Mouse (Mus musculus): ENCODE data around the gene Pde2a. TPM values are rescaled to one million over a fixed set of nuclear protein-coding genes. Genes with fewer than 3 reads are reported as not detected.

Pde2a gene
- polyA plus RNA-seq, 2 experiments: 10.5 to 12.7 TPM

DNA sequence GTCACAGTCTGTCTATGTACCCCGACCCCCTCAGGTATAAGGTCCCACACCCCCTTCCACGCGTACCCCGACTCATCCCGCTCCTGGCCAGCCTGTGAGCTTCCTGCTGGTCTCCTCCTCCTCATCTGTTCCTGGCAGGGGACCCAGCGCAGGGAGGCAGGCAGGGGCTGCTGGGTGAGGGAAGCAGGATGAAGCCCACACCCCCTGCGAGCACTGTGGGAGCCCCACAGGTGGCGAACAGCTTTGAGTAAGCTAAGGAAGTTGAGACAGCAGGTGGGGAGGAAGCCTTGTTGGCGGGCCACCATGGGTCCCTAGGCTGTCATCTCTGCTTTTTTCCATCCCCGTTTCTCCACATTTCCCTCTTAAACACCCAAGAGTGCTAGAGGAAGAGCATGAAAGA, 77.8 kb downstream of the Pde2a start:
- H3K4me3 ChIP-seq (replicated peaks; ENCODE audit: low read length): no peak overlapping the region
- no peak for TF ChIP-seq POLR2A (IDR thresholded peaks at IDR 0.05; ENCODE audit: borderline replicate concordance, extremely low read depth, insufficient read depth, insufficient read length)
- 47% methylated on average over 9 of the region's 10 CpGs for WGBS
- H3K9ac ChIP-seq (ENCODE audit: low read depth, low read length, severe bottlenecking): no peak overlapping the region
- H3K27me3 ChIP-seq (ENCODE audit: control insufficient read depth, insufficient read depth, low read length): peaks cover 9% of the 10 kb centered on the region
- ATAC-seq (ENCODE audit: low FRiP score, low read depth): no peak
- DNase-seq (ENCODE audit: low spot score): no peak
- no peak overlapping the region for H3K27ac ChIP-seq (replicated peaks; ENCODE audit: low read depth, low read length)
- no peak overlapping the region for H3K4me2 ChIP-seq (replicated peaks; ENCODE audit: low read depth, low read length, severe bottlenecking)
- H3K4me1 ChIP-seq (ENCODE audit: control insufficient read depth, insufficient read depth, low read length): no peaks in the 10 kb centered on the region; the same call in 1 of the 2 replicates
- no peaks in the 10 kb centered on the region for H3K9me3 ChIP-seq (ENCODE audit: control insufficient read depth, low read length)
- H3K36me3 ChIP-seq (ENCODE audit: control insufficient read depth, insufficient read depth, low read length): no peaks in the 10 kb centered on the region

DNA sequence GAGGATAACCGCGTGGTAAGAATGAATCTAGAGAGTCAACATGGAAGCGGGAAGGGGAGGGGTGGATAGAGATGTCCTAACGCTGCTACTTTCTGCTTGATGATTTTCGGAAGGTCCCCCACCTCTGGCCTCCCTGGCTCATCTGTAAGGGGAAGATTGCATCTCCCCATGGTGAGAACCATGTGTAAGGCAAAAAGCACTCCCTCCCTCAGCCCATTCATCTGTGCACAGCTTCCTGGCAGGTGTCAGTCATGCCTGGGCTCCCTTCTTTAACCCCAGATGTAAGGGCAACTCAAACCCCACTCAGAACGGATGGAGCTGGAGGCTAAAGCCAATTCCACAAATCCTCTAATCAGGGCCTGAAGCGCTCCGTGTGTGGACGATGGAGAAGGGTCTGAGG, 78.2 kb downstream of the Pde2a start:
- no peak for ATAC-seq (ENCODE audit: low FRiP score, low read depth)
- Histone ChIP-seq H3K9me3 (ENCODE audit: control insufficient read depth, low read length) (no peaks in the 10 kb centered on the region), H3K4me2 (replicated peaks; ENCODE audit: low read depth, low read length, severe bottlenecking) (no peak overlapping the region), H3K36me3 (ENCODE audit: control insufficient read depth, insufficient read depth, low read length) (no peaks in the 10 kb centered on the region), H3K4me3 (replicated peaks; ENCODE audit: low read length) (no peak overlapping the region), H3K27ac (replicated peaks; ENCODE audit: low read depth, low read length) (no peak overlapping the region), H3K27me3 (ENCODE audit: control insufficient read depth, insufficient read depth, low read length) (peaks cover 13% of the 10 kb centered on the region), H3K9ac (ENCODE audit: low read depth, low read length, severe bottlenecking) (no peak overlapping the region), H3K4me1 (ENCODE audit: control insufficient read depth, insufficient read depth, low read length) (no peaks in the 10 kb centered on the region; the same call in 1 of the 2 replicates)
- no peak for DNase-seq (ENCODE audit: low spot score)
- TF ChIP-seq POLR2A (IDR thresholded peaks at IDR 0.05; ENCODE audit: borderline replicate concordance, extremely low read depth, insufficient read depth, insufficient read length): no peak
- 80% methylated on average over 9 of the region's 9 CpGs for WGBS

DNA sequence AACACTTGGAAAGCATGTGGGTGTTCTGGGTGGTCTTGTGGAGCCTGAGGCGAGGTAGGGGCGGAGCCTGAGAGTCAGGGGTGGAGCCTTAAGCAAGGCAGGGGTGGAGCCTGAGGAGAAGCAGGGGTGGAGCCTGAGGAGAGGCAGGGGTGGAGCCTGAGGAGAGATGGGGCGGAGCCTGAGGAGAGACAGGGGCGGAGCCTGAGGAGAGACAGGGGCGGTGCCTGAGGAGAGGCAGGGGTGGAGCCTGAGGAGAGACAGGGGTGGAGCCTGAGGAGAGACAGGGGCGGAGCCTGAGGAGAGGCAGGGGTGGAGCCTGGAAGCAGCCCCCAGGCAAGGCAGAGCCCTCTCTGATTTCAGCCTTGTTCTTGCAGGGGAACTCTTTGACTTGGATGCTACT, 79.7 kb downstream of the Pde2a start:
- Histone ChIP-seq H3K4me2 (replicated peaks; ENCODE audit: low read depth, low read length, severe bottlenecking) (no peak overlapping the region), H3K27ac (replicated peaks; ENCODE audit: low read depth, low read length) (no peak overlapping the region), H3K27me3 (ENCODE audit: control insufficient read depth, insufficient read depth, low read length) (peaks cover 20% of the 10 kb centered on the region), H3K4me3 (replicated peaks; ENCODE audit: low read length) (no peak overlapping the region), H3K9me3 (ENCODE audit: control insufficient read depth, low read length) (no peaks in the 10 kb centered on the region), H3K36me3 (ENCODE audit: control insufficient read depth, insufficient read depth, low read length) (no peaks in the 10 kb centered on the region), H3K9ac (ENCODE audit: low read depth, low read length, severe bottlenecking) (no peak overlapping the region), H3K4me1 (ENCODE audit: control insufficient read depth, insufficient read depth, low read length) (no peaks in the 10 kb centered on the region; the same call in 1 of the 2 replicates)
- 77% methylated on average over 6 of the region's 6 CpGs for WGBS
- no peak for ATAC-seq (ENCODE audit: low FRiP score, low read depth)
- no peak for DNase-seq (ENCODE audit: low spot score)
- no peak for TF ChIP-seq POLR2A (IDR thresholded peaks at IDR 0.05; ENCODE audit: borderline replicate concordance, extremely low read depth, insufficient read depth, insufficient read length)

DNA sequence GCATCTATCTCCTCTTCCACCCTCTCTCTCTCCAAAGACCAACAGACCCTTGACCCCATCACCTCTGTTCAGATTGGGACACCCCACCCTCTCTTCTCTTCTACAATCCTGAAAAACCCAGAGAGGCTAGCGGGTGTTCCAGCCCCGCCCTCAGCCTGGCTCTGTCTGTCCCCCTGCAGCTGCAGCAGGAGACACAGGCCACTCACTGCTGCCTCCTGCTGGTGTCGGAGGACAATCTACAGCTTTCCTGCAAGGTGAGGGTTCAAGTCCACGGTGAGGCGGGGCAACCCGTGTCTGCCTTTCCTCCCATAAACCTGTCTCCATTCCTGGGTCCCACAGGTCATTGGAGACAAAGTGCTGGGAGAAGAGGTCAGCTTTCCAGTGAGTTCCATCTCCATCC, 80.2 kb downstream of the Pde2a start:
- DNase-seq (ENCODE audit: low spot score): no peak
- H3K9ac ChIP-seq (ENCODE audit: low read depth, low read length, severe bottlenecking): no peak overlapping the region
- no peaks in the 10 kb centered on the region for H3K36me3 ChIP-seq (ENCODE audit: control insufficient read depth, insufficient read depth, low read length)
- H3K27ac ChIP-seq (replicated peaks; ENCODE audit: low read depth, low read length): no peak overlapping the region
- no peak overlapping the region for H3K4me3 ChIP-seq (replicated peaks; ENCODE audit: low read length)
- no peaks in the 10 kb centered on the region; the same call in 1 of the 2 replicates for H3K4me1 ChIP-seq (ENCODE audit: control insufficient read depth, insufficient read depth, low read length)
- H3K27me3 ChIP-seq (ENCODE audit: control insufficient read depth, insufficient read depth, low read length): peaks cover 20% of the 10 kb centered on the region
- no peaks in the 10 kb centered on the region for H3K9me3 ChIP-seq (ENCODE audit: control insufficient read depth, low read length)
- 56% methylated on average over 6 of the region's 6 CpGs for WGBS
- TF ChIP-seq POLR2A (IDR thresholded peaks at IDR 0.05; ENCODE audit: borderline replicate concordance, extremely low read depth, insufficient read depth, insufficient read length): no peak
- ATAC-seq (ENCODE audit: low FRiP score, low read depth): no peak
- no peak overlapping the region for H3K4me2 ChIP-seq (replicated peaks; ENCODE audit: low read depth, low read length, severe bottlenecking)

DNA sequence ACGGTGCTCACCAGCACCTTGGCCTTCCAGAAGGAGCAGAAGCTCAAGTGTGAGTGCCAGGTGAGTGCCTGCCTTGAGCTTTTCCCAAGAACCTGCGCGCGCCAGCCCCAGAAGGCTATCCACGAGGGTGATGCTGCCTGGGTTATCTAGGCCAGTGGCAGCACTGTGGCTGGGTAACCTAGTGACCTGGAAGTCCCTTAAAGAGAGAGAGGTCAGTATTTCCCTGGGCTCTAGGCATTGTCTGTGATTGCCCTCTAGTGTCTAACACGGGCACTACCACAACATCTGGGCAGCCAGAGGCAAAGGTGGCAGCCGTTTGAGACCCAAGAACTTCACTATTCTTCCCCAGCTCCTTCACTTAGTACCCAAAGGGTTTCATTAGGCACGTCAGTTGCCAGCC, 81.9 kb downstream of the Pde2a start:
- no peak for ATAC-seq (ENCODE audit: low FRiP score, low read depth)
- Histone ChIP-seq H3K27ac (replicated peaks; ENCODE audit: low read depth, low read length) (no peak overlapping the region), H3K4me1 (ENCODE audit: control insufficient read depth, insufficient read depth, low read length) (no peaks in the 10 kb centered on the region; the same call in 1 of the 2 replicates), H3K4me3 (replicated peaks; ENCODE audit: low read length) (no peak overlapping the region), H3K9me3 (ENCODE audit: control insufficient read depth, low read length) (no peaks in the 10 kb centered on the region), H3K27me3 (ENCODE audit: control insufficient read depth, insufficient read depth, low read length) (peaks cover 20% of the 10 kb centered on the region), H3K9ac (ENCODE audit: low read depth, low read length, severe bottlenecking) (no peak overlapping the region), H3K36me3 (ENCODE audit: control insufficient read depth, insufficient read depth, low read length) (no peaks in the 10 kb centered on the region), H3K4me2 (replicated peaks; ENCODE audit: low read depth, low read length, severe bottlenecking) (no peak overlapping the region)
- peak; percentile 55 for DNase-seq (ENCODE audit: low spot score)
- no peak for TF ChIP-seq POLR2A (IDR thresholded peaks at IDR 0.05; ENCODE audit: borderline replicate concordance, extremely low read depth, insufficient read depth, insufficient read length)
- WGBS: 18% methylated on average over 8 of the region's 8 CpGs

DNA sequence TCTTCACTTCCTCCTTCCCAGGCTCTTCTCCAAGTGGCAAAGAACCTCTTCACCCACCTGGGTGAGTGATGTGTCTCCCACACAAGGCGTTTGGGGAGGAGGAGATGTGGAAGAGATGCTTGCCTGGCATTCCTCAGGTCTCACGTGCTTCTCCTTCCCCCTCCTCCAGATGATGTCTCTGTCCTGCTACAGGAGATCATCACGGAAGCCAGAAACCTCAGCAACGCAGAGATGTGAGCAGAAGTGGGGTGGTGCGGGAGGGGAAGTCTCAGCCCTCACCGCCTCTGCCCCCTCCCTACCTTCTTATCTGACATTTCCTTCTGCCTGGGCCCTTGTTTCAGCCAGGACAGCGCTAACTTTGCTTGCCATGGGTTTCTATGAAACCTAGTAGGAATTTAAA, 82.3 kb downstream of the Pde2a start:
- Histone ChIP-seq H3K27me3 (ENCODE audit: control insufficient read depth, insufficient read depth, low read length) (peaks cover 20% of the 10 kb centered on the region), H3K4me3 (replicated peaks; ENCODE audit: low read length) (no peak overlapping the region), H3K9me3 (ENCODE audit: control insufficient read depth, low read length) (no peaks in the 10 kb centered on the region), H3K27ac (replicated peaks; ENCODE audit: low read depth, low read length) (no peak overlapping the region), H3K4me2 (replicated peaks; ENCODE audit: low read depth, low read length, severe bottlenecking) (no peak overlapping the region), H3K36me3 (ENCODE audit: control insufficient read depth, insufficient read depth, low read length) (no peaks in the 10 kb centered on the region), H3K9ac (ENCODE audit: low read depth, low read length, severe bottlenecking) (no peak overlapping the region), H3K4me1 (ENCODE audit: control insufficient read depth, insufficient read depth, low read length) (no peaks in the 10 kb centered on the region; the same call in 1 of the 2 replicates)
- no peak for TF ChIP-seq POLR2A (IDR thresholded peaks at IDR 0.05; ENCODE audit: borderline replicate concordance, extremely low read depth, insufficient read depth, insufficient read length)
- no peak for DNase-seq (ENCODE audit: low spot score)
- WGBS: 33% methylated on average over 7 of the region's 7 CpGs
- no peak for ATAC-seq (ENCODE audit: low FRiP score, low read depth)
